Mouse (Mus musculus) kidney, adult 11 months (tissue): ENCODE data around the gene Rbm8a2.
"Not testable (repeated sequence)": the region's sequence is repeated elsewhere in the genome, so short reads cannot be mapped to it uniquely, and the experiment has no call there.

Experiments used
- DNase-seq: peaks from one replicate; pipeline ENCODE4 v3.0.0; 2022

Gene Rbm8a2

DNA sequence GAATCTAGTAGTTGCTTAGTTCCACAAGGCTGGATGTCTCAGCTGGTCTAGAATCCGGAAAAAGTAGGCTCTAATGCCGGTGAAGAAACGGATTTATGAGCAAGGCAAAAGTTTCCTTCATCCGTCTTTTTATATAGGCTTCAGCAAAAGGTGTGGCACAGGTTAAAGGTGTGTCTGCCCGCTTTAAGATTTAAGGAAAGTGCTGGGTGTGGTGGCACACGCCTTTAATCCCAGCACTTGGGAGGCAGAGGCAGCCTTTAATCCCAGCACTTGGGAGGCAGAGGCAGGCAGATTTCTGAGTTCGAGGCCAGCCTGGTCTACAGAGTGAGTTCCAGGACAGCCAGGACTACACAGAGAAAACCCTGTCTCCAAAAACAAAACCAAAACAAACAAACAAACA, at the start of gene Rbm8a2:
TSS of gene Rbm8a2 (minus strand) at position 101 of the 400 bp plus-strand sequence.
- not testable (repeated sequence) for DNase-seq

DNA sequence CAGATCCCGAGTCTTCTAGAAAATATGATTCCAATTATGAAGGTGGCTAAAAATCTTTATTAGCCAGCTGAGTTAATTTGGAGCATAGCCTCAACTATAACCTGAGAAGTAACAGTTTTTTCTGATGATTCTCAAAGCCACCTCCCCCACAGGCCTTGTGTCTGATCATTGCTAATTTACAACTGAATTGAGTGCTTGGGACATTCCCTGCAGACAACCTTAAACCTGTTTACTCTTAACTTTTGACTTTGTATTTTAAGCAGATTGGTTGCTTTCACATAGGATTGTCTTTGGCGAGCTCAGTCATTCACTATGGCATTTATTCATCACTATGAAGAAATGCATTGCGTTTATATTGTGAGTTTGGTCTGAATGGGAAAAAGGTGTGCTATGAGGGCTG, 49.5 kb upstream of the Rbm8a2 start:
- DNase-seq = no peak

DNA sequence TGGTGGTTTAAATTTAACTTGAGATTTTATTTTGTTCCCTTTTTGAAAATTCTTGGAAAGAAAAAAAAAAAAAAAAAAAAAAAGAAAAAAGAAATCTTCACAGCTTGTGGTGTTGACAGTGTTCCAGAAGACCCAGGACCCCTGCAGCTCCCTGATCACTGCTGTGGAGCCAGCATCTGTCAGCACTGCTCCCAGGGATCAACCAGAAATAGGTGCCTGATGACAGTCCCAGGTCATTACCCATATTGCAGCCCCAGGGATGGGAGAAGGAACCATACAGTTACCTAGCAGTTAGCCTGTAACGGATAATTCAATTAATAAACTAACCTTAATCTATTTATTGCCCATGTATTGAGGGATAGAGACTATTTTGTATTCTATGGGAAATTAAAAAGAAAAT, 45.6 kb upstream of the Rbm8a2 start:
- DNase-seq = no peak

DNA sequence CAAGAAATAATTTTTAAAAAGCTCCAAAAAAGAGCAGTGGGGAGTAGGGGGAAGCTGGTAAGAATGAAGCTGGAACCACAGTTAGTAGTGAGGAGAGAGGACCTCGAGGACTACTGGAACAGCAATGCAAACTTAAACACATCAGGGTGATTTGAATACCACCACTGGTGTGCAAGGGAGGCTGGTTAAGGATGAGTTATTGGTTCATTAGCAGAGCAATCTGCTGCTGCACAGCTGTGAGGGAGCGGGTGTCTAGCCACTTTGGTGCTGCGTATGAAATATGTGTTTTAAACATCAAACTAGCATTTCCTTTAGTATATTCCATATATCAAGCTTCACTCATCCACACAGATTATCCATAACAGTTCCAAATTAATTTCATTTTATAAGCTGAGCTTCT, 39.6 kb upstream of the Rbm8a2 start:
- no peak for DNase-seq

DNA sequence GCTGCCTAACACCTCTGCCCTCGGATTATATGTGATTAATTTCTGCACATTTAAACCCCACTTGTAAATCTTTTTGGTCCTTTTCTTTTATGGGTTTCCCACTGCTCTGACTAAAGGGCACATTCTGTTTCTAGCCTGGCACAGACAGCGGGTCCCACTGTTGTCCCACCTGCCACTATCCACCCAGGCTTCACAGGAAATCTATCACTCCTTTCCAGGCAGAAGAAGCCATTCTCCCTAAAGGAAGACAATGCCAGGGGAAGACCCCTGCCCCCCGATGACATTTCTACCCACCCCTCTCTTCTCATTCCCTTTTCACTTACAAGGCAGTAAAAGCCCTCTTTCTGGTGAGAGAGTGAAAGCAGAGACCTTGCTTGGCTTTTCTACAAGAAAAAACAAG, 37.2 kb upstream of the Rbm8a2 start:
- no peak for DNase-seq

DNA sequence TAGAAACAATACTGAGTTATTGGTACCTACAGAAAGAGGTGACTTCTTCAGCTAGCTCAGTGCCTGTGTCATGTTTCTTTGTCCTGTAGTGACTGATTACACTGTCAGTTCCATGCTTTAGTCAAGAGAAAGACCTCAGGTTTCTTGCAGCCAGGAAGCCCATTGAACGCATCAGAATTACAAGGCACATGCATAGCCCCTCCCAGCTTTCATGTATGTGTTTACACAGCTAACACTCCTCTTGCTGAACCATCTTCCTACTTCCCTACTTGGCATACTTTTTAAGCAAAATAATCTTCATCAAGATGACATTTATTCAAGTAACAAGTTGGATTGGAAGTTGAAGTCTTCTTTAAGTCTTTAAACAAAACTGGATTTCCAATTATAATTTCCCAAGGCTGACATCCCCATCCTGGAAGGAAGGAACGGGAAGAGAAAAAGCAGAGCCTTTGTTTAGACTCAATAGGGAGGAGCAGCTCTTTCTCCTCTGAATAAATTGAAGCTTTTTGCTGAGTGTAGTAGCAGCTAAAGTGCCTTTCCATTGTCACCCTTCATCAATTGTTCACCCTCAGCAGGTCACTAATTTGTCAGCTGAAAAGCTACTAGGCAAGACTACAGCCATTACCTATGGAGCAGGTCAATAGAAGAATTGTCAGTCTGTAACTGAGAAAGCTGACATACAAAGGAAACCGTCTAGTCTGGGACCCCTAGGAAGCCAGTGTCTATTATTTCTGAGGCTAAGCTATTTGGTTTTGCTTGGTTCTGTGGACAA, 34.8 kb upstream of the Rbm8a2 start:
- no peak for DNase-seq

DNA sequence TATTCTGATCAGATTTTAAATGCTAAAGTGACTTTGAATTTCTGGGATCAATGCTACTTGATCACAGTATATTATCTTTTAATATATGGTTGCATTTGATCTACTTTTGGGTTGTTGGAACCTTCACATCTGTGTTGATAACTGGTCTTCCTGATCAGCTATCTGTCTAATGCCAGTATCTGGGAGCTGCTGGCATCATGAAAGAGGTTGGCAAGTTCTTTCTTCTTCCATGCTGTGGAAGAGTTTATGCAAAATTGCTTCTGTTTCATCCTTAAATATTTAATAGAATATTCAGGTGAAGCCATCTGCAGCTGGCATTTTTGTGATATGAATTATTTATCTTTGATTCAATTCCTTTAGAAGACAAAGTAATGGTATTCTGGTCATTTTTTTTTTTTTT, 32.6 kb upstream of the Rbm8a2 start:
- DNase-seq = no peak

DNA sequence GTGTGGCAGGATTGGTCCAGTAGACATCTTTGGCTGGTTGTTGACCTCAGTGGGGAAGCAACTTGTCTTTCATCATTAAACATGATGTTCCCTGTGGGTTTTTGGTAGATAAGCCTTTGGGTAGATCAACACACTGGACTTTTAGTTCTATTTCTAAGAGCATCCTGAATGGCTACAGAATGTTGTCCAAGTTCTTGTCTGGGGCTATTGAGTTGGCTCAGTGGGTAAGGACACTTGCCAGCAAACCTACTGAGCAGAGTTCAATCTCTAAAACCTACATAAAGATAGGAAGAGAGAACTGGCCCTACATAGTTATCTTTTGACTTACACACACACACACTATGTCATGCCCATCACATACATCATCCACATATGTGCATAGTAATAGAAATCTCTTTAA, 32.2 kb upstream of the Rbm8a2 start:
- no peak for DNase-seq

DNA sequence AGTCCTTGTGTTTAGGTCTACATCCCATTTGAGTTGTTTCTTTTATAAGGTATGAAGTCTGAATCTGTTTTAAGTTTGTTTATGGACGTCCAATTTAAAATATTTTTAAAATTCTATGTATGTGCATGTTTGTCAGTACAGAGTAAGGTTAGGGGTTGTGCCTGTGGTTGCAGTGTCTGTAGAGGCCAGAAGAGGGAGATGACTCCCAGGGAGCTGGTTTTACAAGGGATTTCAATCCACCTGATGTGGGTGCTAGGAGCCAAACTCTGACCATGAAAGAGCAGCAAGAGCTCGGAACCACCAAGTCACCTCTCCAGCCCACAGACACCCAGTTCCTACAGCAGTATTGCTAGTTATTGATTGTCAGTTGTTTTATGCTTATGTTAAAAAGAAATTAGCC, 29.5 kb upstream of the Rbm8a2 start:
- DNase-seq = no peak

DNA sequence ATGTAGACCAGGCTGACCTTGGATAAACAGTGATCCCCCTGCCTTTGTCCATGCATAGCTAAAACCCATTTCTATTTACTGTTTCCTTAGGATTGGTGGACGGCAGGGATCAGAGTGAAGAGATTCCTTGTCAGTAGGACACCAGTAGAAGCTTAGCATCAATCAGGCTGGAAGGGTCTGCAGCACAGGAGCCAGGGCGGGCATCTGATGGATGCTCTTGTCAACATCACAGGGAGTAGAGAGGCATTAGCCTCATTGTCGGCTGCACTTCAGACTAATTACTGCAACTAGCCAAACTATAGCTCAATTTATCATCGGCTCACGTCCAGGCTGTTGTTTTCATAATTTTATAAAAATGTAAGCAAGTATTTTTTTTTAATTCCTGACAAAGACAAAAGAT, 21.7 kb upstream of the Rbm8a2 start:
- no peak for DNase-seq

DNA sequence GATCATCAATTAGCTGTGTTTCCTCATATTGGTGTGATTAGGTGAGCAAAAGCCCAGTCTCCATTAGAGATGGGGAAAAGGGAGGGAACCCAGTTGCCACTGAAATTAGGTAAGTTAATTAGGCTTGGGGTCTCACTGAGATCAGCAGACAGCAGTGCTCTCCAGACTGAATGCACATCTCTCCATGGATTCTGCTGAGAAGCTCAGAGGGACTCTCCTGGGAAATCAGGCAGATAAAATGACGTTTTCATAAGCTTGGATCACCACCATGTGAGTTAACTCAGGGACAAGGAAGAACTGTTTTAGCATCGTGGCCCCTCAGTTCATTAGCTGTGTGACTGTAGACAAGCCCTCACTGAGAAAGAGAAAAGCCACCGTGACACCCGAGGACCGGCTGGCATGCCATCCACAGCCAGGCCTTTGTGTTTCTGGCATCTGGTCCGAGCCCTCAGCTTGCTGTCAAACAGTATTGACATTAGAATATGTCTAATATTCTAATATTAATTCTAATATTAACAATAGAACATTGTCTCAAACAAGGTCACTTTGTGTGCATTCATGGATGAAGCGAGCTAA, 18.2 kb upstream of the Rbm8a2 start:
- no peak for DNase-seq

DNA sequence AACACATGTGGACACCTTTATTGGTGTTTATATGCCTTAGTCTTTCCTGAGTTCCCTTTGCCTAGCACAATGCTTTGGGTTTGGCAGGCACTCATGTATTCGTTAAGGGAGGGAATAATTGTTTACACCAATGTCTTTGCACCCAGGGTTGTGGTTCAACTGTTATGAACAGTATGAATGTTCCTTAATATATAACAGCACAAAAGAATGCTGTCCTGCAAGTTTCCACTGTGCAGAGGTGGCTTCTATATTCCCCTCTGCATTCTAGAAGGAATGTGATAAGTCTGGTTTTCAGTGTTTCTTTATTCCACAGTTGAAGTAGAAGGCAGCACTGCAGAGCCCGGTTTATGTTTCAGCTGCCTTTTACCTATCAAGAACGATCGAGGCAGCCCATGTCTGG, 10.0 kb upstream of the Rbm8a2 start:
- DNase-seq = peak; percentile 2

DNA sequence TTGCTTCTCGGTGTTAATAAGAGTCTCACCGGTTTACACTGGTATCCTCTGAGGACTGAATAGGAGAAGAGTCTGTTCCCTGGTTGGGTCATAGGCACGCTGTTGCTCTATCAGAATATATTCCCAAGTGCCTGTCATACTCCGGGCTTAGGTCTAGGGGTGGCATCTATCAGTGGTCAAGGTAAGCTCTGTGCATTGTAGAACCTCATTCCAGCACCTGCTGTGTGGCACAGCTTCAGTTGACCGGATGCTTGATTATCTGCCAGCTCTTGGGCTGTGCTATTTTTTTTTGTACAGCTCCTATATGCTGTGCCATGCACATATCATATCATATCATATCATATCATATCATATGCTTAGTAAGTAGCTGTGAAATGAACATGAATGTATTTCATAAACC, 9.5 kb upstream of the Rbm8a2 start:
- no peak for DNase-seq

DNA sequence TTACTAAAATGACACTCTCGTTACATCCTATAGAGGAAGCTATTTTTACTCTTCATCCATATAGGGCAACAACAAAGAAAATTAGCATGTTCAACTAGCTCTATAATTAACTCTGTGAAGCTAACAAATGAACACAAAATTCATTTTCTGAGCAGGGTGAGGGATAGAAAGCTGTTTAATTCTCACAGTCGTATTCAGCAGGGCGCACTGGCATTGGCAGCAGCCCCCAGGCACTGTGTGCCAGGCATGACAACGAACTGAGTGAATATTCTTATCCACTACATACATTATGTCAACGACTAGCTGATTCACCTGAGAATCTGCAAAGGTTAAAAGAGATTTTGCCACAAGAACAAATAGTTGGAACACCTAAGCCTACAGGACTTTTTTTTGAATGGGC, 8.2 kb downstream of the Rbm8a2 start:
- no peak for DNase-seq

DNA sequence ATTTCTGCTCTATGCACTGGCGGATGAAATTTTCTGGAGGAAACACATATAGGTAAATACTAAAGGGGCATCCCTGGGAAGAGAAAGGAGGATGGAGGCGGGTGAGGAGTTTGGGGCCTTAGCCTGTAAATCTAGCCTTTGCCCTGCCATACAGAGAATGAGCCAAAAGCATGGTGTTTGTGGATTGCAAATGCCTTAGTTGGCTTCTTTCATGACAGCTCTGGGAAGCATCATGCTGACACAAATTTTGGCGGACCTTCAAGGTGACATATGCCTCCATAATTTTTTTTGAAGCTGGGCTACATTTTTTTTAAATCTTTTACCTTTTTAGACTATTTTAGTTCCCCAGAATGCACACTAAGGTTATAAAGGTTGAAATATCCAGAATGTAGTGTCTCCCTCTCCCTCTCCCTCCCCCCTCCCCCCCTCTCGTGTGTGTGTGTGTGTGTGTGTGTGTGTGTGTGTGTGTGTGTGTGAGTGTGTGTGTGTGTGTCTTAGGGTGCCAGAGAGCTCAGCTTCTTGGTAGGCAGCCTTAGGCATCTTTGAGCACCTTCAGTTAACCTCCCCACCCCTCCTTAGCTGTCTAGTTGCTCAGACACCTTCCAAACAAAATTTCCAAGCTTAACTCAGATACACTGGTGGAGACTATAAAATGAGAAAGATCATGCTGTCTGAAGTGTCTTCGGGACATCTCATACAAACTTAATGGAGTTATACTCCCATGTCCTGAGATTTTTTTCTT, 11.7 kb downstream of the Rbm8a2 start:
- DNase-seq = no peak

DNA sequence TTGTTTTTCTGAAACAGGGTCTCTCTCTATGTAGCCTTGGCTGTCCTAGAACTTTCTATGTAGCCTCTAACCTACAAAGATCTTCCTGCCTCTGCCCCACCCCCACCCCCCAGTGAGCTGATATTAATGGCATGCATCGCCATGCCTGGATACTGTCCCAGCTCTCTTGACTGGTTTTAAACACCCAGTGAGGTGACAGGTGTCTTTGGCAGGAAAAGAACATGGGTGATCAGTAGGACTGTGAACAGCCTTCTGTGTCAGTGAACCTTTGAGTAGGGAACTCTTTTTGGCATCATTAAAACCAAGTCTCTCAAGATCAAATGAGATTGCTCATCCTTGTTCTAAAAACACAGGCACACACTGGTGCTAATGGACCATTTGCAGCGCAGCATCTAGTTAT, 17.1 kb downstream of the Rbm8a2 start:
- no peak for DNase-seq

DNA sequence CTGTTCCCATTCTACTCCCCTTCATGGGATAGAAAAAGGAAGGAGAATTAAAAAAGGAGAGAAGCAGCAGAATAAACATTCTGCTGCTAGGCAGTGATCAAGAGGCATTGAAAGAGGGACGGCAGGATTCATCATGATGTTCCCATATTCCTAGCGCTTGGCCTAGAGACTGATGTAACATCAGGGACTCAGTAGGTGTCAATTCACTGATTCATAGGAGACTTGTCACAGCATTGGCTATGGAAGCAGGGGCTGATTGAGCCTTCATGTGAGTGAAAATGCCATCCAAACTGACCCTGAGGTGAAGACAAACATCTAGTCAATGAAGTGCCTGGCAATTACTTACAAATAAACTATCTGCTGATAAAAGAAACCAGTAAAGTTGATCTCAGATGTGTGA, 28.1 kb downstream of the Rbm8a2 start:
- DNase-seq = no peak

DNA sequence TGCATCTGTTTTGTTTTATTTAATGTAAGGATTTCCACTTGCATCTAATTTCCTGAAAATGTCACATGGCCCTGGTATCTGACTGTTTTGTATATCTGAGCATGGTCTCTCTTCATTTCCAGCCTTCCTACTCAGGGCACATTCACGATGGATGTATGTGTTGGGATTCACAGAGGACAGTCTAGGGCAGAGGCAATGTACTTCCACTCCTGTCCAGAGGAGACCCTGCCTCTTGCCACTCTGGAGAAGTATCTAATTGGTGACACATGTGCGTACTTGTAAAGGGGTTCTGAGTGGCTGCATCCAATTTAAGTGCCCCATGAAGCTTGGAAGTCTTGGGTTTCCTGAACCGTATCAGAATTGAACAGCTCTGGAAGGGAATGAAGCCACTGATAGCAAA, 28.5 kb downstream of the Rbm8a2 start:
- DNase-seq = no peak

DNA sequence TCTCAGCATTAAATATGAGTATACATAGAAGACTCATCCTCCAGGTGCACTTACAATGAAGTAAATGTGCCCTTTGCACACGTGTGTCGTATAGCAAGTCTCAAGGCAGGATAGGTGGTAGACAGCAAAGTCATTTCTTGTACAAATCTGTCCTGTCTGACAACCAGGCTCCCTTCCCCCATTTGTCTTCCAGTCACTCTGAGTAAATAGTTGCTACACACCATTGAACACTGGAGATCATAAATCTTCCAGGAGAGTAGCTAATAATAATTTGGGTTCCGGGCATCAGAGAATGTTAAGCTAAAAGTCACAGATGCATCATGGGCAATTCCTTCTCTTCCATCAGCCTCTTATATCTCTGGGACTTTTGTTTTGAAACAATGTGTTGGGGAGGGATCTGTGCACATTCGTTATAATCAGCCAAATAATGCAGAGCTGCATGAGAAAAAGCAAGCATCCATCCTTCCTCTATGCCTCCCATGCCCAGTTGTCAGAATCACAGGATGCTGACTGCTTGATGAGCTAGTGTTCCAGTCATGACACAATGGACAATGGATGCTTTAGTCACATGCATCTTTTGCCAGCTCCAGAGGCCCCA, 32.1 kb downstream of the Rbm8a2 start:
- DNase-seq = no peak

DNA sequence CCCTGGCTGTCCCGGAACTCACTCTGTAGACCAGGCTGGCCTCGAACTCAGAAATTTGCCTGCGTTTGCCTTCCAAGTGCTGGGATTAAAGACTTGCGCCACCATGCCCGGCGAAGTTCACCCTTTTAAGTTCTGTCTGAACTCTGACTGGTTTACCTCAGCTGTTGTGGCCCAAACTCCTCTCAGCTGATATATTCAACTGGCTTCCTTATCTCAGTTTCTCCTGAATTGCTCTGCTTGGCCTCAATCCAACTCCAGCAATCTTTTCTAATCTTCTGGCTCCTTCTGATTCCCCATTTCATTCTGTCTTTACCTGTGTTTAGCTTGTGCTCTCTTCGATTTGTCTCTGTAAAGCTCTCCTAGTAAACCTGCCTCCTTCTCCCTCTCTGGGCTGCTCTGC, 35.7 kb downstream of the Rbm8a2 start:
- DNase-seq = no peak

DNA sequence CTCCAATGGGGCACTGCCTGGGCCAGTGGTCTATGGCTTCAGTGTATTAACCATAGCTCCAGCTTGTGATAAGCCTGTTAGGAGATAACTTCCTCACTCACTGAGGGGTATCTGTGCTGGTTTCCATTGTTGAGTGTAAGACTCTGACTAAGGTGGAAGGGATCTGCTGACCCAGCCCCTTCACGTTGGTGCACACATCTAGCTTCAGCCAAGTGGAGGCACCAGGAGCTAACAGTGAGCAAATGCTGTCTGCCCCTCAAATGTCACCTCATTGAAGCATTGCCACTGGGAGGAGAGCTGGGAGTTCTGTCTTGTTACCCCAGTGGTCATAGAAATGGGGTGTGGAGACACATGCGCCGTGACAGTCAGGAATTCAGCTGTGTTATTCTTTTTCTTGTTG, 40.2 kb downstream of the Rbm8a2 start:
- no peak for DNase-seq

DNA sequence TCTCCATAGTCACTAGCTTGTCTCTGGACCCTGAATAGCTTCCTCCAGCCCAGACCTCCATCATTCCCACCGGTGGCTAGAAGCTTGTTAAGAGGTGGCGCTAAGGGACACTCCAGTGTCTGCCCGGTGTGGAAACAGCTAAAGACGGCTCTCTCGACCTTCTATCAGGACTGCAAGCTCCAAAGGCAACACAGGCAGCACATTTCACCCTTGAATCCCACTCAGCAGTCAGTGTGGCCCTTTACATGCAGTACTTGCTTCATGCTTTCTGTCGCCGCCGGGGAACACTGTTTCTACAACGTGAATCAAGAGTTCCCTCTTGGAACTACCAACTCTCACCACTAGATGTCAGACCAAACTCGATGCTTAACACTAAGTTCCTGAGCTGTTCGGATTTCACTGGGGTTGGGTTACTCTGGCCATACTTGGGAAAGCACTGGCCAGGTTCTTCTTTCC, 42.6 kb downstream of the Rbm8a2 start:
- peak; percentile 33 for DNase-seq

DNA sequence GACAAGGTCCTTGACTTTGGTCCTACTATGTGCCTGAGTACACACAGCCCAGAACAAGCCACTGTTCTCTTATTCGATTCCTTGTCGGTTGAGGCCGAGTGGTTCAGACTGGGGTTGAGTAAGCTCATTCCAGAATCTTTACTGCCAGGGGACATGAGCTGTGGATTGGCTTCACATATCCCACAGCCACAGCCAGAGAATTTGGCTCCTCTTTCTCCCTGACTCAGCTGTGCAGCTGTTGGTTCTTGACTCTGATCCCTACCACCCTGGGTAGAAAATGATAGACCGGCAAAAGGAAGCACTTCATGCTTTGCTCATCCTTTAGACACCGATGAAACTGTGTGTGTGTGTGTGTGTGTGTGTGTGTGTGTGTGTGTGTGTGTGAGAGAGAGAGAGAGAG, 47.5 kb downstream of the Rbm8a2 start:
- no peak for DNase-seq
